Mouse (Mus musculus) lung, postnatal 4 days (tissue): ENCODE results near the gene Bmx.
A peak's percentile ranks its signal among the peaks of the same experiment; 100 is the strongest.

ENCODE experiments used
- DNase-seq, 2 experiments: peaks; one replicate each; pipeline ENCODE4 v3.0.0; 2021

Bmx gene

GRCm38 (mm10) chrX:164173880-164174279, 84.1 kb downstream of the Bmx start:
- DNase-seq, result no peak

- DNase-seq, result no peak
Observed at GRCm38 (mm10) chrX:164171034-164171433, 87.0 kb downstream of the Bmx start.

DNA sequence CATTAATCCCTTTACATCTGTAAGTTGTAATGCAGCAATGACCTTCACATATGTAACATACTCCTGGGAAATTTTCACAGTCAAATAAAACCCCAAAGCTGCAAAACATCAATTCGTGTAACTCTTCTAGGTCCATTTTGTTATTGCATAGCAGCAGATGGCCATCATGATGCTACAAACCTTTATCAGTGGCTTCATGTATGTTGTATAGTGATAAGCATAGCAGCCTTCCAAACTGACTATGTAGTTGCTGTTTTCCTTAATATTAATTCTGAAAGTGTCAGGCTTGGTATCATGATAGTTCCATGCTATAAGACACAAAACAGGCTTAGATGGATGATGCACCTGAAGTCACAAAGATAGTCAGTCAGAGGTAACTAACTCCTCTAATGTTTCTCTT, 93.3 kb downstream of the Bmx start:
- no peak for DNase-seq

- DNase-seq, result no peak
Observed at GRCm38 (mm10) chrX:164154594-164154993, 103.4 kb downstream of the Bmx start.

- DNase-seq, result no peak
Observed at GRCm38 (mm10) chrX:164153606-164154005, 104.4 kb downstream of the Bmx start.

DNA sequence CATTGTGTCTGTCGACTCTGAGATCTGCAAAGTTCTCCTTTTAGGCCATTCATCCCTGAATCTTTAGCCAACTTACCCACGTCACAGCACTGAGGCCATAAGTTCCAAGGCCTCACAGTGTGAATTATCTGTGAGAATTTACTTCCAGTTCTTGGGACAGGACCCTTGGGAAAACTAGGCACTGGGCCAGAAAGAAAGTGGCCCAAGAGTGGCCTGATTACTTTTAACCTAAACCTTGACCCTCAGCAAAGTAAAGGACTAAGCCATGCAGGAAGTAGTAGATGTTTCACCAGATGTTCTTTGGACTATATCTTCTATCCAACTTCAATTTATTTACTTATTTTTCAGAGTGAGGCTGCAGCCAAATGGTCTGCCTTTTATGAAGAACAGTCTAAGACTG, 105.3 kb downstream of the Bmx start:
- DNase-seq, result peak in 1 of 2 experiments; percentile 23

- DNase-seq, result no peak
Observed at GRCm38 (mm10) chrX:164145463-164146250, 112.3 kb downstream of the Bmx start.
